Mouse (Mus musculus): ENCODE results near the gene Cox14. TPM values are rescaled to one million over a fixed set of nuclear protein-coding genes. Genes with fewer than 3 reads are reported as not detected.
A peak's percentile ranks its signal among the peaks of the same experiment; 100 is the strongest.

Cox14 gene
- polyA plus RNA-seq, 1 experiment: 210 TPM

GRCm38 (mm10) chr15:99704041-99704681 lies 21.3 kb upstream of the Cox14 start:
- Histone ChIP-seq H3K36me3 (ENCODE audit: control insufficient read depth, insufficient read depth) (peaks cover 55% of the 10 kb centered on the region), H3K79me3 (ENCODE audit: low read depth) (peaks cover 11% of the 10 kb centered on the region), H3K79me2 (ENCODE audit: control insufficient read depth, insufficient read depth) (peaks cover 43% of the 10 kb centered on the region), H3ac (ENCODE audit: control insufficient read depth, insufficient read length, low read depth) (no peak overlapping the region), H3K27me3 (ENCODE audit: control insufficient read depth, insufficient read depth, insufficient read length) (no peaks in the 10 kb centered on the region), H3K4me3 (ENCODE audit: insufficient read depth, poor library complexity, severe bottlenecking) (no peak overlapping the region)
- no peak for TF ChIP-seq CTCF (IDR thresholded peaks at IDR 0.05; ENCODE audit: control insufficient read depth, insufficient read depth, insufficient read length)

GRCm38 (mm10) chr15:99704881-99705280 lies 20.5 kb upstream of the Cox14 start:
- Histone ChIP-seq H3K4me3 (ENCODE audit: insufficient read depth, poor library complexity, severe bottlenecking) (no peak overlapping the region), H3K79me2 (ENCODE audit: control insufficient read depth, insufficient read depth) (peaks cover 43% of the 10 kb centered on the region), H3K79me3 (ENCODE audit: low read depth) (peaks cover 11% of the 10 kb centered on the region), H3K36me3 (ENCODE audit: control insufficient read depth, insufficient read depth) (peaks cover 63% of the 10 kb centered on the region), H3ac (ENCODE audit: control insufficient read depth, insufficient read length, low read depth) (no peak overlapping the region), H3K27me3 (ENCODE audit: control insufficient read depth, insufficient read depth, insufficient read length) (no peaks in the 10 kb centered on the region)
- no peak for TF ChIP-seq MYOD1 (IDR thresholded peaks at IDR 0.05; ENCODE audit: control insufficient read depth, insufficient read length, low read depth)
- no peak for TF ChIP-seq CTCF (IDR thresholded peaks at IDR 0.05; ENCODE audit: control insufficient read depth, insufficient read depth, insufficient read length)
- no peak for TF ChIP-seq MYOG (IDR thresholded peaks at IDR 0.05; ENCODE audit: control insufficient read depth, extremely low read depth, insufficient read length)
- no peak for TF ChIP-seq MAX (IDR thresholded peaks at IDR 0.05)
- TF ChIP-seq USF1 (IDR thresholded peaks at IDR 0.05; ENCODE audit: low read depth): no peak

GRCm38 (mm10) chr15:99705440-99706048 lies 19.9 kb upstream of the Cox14 start, which contains the start of gene Gm17349:
Gm17349 (minus strand) TSS chr15:99705490.
- Histone ChIP-seq H3K27me3 (ENCODE audit: control insufficient read depth, insufficient read depth, insufficient read length) (no peaks in the 10 kb centered on the region), H3K79me3 (ENCODE audit: low read depth) (peaks cover 11% of the 10 kb centered on the region), H3K36me3 (ENCODE audit: control insufficient read depth, insufficient read depth) (peaks cover 69% of the 10 kb centered on the region), H3ac (ENCODE audit: control insufficient read depth, insufficient read length, low read depth) (no peak within 1 kb of the TSS), H3K4me3 (ENCODE audit: insufficient read depth, poor library complexity, severe bottlenecking) (no peak within 1 kb of the TSS), H3K79me2 (ENCODE audit: control insufficient read depth, insufficient read depth) (peaks cover 39% of the 10 kb centered on the region)
- no peak for TF ChIP-seq MAX (IDR thresholded peaks at IDR 0.05)
- TF ChIP-seq CTCF (IDR thresholded peaks at IDR 0.05; ENCODE audit: control insufficient read depth, insufficient read depth, insufficient read length): peak; percentile 76

- Histone ChIP-seq H3K27me3 (ENCODE audit: control insufficient read depth, insufficient read depth, insufficient read length) (no peaks in the 10 kb centered on the region), H3ac (ENCODE audit: control insufficient read depth, insufficient read length, low read depth) (no peak overlapping the region), H3K79me3 (ENCODE audit: low read depth) (peaks cover 5% of the 10 kb centered on the region), H3K4me3 (ENCODE audit: insufficient read depth, poor library complexity, severe bottlenecking) (no peak overlapping the region), H3K36me3 (ENCODE audit: control insufficient read depth, insufficient read depth) (peaks cover 95% of the 10 kb centered on the region), H3K79me2 (ENCODE audit: control insufficient read depth, insufficient read depth) (peaks cover 13% of the 10 kb centered on the region)
- TF ChIP-seq MAX (IDR thresholded peaks at IDR 0.05): no peak
- TF ChIP-seq CTCF (IDR thresholded peaks at IDR 0.05; ENCODE audit: control insufficient read depth, insufficient read depth, insufficient read length): no peak
- no peak for TF ChIP-seq MYOD1 (IDR thresholded peaks at IDR 0.05; ENCODE audit: control insufficient read depth, insufficient read length, low read depth)
- no peak for TF ChIP-seq CEBPB (IDR thresholded peaks at IDR 0.05; ENCODE audit: low read depth)
- TF ChIP-seq FOSL1 (IDR thresholded peaks at IDR 0.05; ENCODE audit: insufficient read depth, low read length, poor library complexity, severe bottlenecking): no peak
Measured at GRCm38 (mm10) chr15:99708176-99708575, 17.2 kb upstream of the Cox14 start.

- Histone ChIP-seq H3K79me2 (ENCODE audit: control insufficient read depth, insufficient read depth) (no peaks in the 10 kb centered on the region), H3K27me3 (ENCODE audit: control insufficient read depth, insufficient read depth, insufficient read length) (no peaks in the 10 kb centered on the region), H3K36me3 (ENCODE audit: control insufficient read depth, insufficient read depth) (peaks cover 97% of the 10 kb centered on the region), H3K4me3 (ENCODE audit: insufficient read depth, poor library complexity, severe bottlenecking) (no peak overlapping the region), H3ac (ENCODE audit: control insufficient read depth, insufficient read length, low read depth) (no peak overlapping the region), H3K79me3 (ENCODE audit: low read depth) (no peaks in the 10 kb centered on the region)
- no peak for TF ChIP-seq MAX (IDR thresholded peaks at IDR 0.05)
- TF ChIP-seq MYOG (IDR thresholded peaks at IDR 0.05; ENCODE audit: control insufficient read depth, extremely low read depth, insufficient read length): no peak
- TF ChIP-seq USF1 (IDR thresholded peaks at IDR 0.05; ENCODE audit: low read depth): no peak
- no peak for TF ChIP-seq FOSL1 (IDR thresholded peaks at IDR 0.05; ENCODE audit: insufficient read depth, low read length, poor library complexity, severe bottlenecking)
- TF ChIP-seq MYOD1 (IDR thresholded peaks at IDR 0.05; ENCODE audit: control insufficient read depth, insufficient read length, low read depth): no peak
- TF ChIP-seq CTCF (IDR thresholded peaks at IDR 0.05; ENCODE audit: control insufficient read depth, insufficient read depth, insufficient read length): no peak
- TF ChIP-seq CEBPB (IDR thresholded peaks at IDR 0.05; ENCODE audit: low read depth): no peak
Measured at GRCm38 (mm10) chr15:99710221-99711190, 14.9 kb upstream of the Cox14 start.

Data from C2C12 (cell line).